Mouse (Mus musculus) heart, postnatal 0 days (tissue): ENCODE measurements at regions not wholly inside any gene's neighbourhood (a gene's known extent, or its start where the extent isn't known, plus 50 kb on each side); places are given as distances from the start of the nearest gene placed in this dataset.

Experiments used
- CTCF ChIP-seq: IDR thresholded peaks from 2 replicates; pipeline ENCODE4 v1.5.1; 2016; ENCODE audit warnings: antibody characterized with exemption, control low read depth, low read depth
- EP300 ChIP-seq: IDR thresholded peaks from 2 replicates; pipeline ENCODE4 v1.6.1; 2016; ENCODE audit warnings: antibody characterized with exemption, low read depth

DNA sequence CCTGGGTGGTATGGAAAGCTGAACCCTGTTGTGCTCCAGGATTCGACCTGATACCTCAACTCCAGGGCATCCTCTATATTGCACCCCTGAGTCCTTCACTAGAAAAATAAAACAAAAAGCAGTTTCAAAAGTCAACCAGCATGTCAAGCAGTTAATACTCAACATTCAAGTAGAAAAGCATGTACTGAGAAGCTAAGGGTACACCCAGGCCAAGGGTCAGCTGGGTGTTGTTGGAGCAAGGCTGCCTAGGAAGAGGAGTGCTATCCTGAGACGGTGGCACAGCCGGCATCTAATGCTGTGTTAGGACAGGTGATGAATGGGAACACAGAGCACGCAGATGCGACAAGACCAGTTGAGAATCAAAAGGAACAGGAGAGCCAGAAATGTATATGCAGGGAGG, 59.7 kb upstream of the Sntg2 start:
- no peak for TF ChIP-seq CTCF
- no peak for TF ChIP-seq EP300
